Mouse (Mus musculus) forebrain, embryonic 16.5 days (tissue): Measurements from ENCODE around the gene Gm20458. TPM values are rescaled to one million over a fixed set of nuclear protein-coding genes. Genes with fewer than 3 reads are reported as not detected.
A peak's percentile ranks its signal among the peaks of the same experiment; 100 is the strongest.

Source experiments
- ATAC-seq: fragments of 200-750 bp; cut with Nextera tagmentation; 2 replicates; pipeline ENCODE4 v1.8.0; 2017; ENCODE audit warnings: mild to moderate bottlenecking, moderate library complexity
- H3K27ac ChIP-seq: fragments of 300-500 bp; sonication (generic); 2 replicates; pipeline ENCODE4 v1.5.1; 2014; ENCODE audit warnings: low read length, control low read depth
- H3K27me3 ChIP-seq: fragments of 300-500 bp; sonication (generic); replicated peaks from 2 replicates; pipeline ENCODE4 v1.6.1; 2014; ENCODE audit warnings: low read length; ENCODE audit not compliant: control insufficient read depth, insufficient read depth
- H3K36me3 ChIP-seq: fragments of 300-500 bp; sonication (generic); 2 replicates; pipeline ENCODE4 v1.6.1; 2014; ENCODE audit not compliant: control insufficient read depth, insufficient read depth
- H3K4me1 ChIP-seq: fragments of 300-500 bp; sonication (generic); replicated peaks from 2 replicates; pipeline ENCODE4 v1.6.1; 2014; ENCODE audit warnings: low read length; ENCODE audit not compliant: control insufficient read depth, insufficient read depth
- H3K4me2 ChIP-seq: fragments of 300-500 bp; sonication (generic); 2 replicates; pipeline ENCODE4 v1.6.1; 2014; ENCODE audit warnings: mild to moderate bottlenecking, low read length, control low read depth
- H3K4me3 ChIP-seq: fragments of 300-500 bp; sonication (generic); replicated peaks from 2 replicates; pipeline ENCODE4 v1.5.1; 2014; ENCODE audit warnings: mild to moderate bottlenecking, low read length, control low read depth
- H3K9ac ChIP-seq: fragments of 300-500 bp; sonication (generic); replicated peaks from 2 replicates; pipeline ENCODE4 v1.6.1; 2014; ENCODE audit warnings: low read depth, low read length, control low read depth
- H3K9me3 ChIP-seq: fragments of 300-500 bp; sonication (generic); 2 replicates; pipeline ENCODE4 v1.6.1; 2016; ENCODE audit warnings: low read length; ENCODE audit not compliant: control insufficient read depth
- WGBS: fragments of 180-500 bp; shearing (Covaris S2); extraction: QIAGEN DNeasy Blood & Tissue Kit; methylation state at CpG from one replicate; pipeline ENCODE4 v1.1.7; 2014; 5-methylcytosine and 5-hydroxymethylcytosine counted together
- polyA plus RNA-seq: library from polyadenylated mRNA; unstranded; fragments of >200 nt; fragmentation: Nextera tagmentation; extraction: Ambion mirVana; gene quantifications from 2 replicates; pipeline ENCODE4 v1.2.1, GENCODE M21; 2015

The Gm20458 gene
- polyA plus RNA-seq, 1 experiment from 2014 or later, result 11.4 TPM

GRCm38 (mm10) chr2:164514916-164515315 lies 54.1 kb downstream of the Gm20458 start:
- Histone ChIP-seq H3K4me2 (no peak overlapping the region), H3K36me3 (no peaks in the 10 kb centered on the region), H3K9me3 (no peaks in the 10 kb centered on the region), H3K9ac (no peak overlapping the region), H3K4me1 (no peaks in the 10 kb centered on the region; the same call in 1 of the 2 replicates), H3K27ac (no peak overlapping the region), H3K4me3 (no peak overlapping the region), H3K27me3 (no peaks in the 10 kb centered on the region)
- no peak for ATAC-seq
- WGBS, result 83% methylated on average over 3 of the region's 3 CpGs

- no peaks in the 10 kb centered on the region for H3K27me3 ChIP-seq
- H3K4me1 ChIP-seq, result no peaks in the 10 kb centered on the region; the same call in 1 of the 2 replicates
- ATAC-seq, result no peak
- no peak overlapping the region for H3K9ac ChIP-seq
- H3K9me3 ChIP-seq, result no peaks in the 10 kb centered on the region
- H3K4me3 ChIP-seq, result no peak overlapping the region
- no peak overlapping the region for H3K27ac ChIP-seq
- WGBS, result 75% methylated on average over 9 of the region's 9 CpGs
- H3K36me3 ChIP-seq, result no peaks in the 10 kb centered on the region
- no peak overlapping the region for H3K4me2 ChIP-seq
Observed at GRCm38 (mm10) chr2:164515897-164516296, 55.1 kb downstream of the Gm20458 start.

GRCm38 (mm10) chr2:164516592-164516991 lies 55.8 kb downstream of the Gm20458 start:
- 86% methylated on average over 11 of the region's 11 CpGs for WGBS

GRCm38 (mm10) chr2:164517485-164518221 lies 56.9 kb downstream of the Gm20458 start:
- ATAC-seq, result no peak
- Histone ChIP-seq H3K9me3 (no peaks in the 10 kb centered on the region), H3K36me3 (no peaks in the 10 kb centered on the region), H3K27ac (no peak overlapping the region), H3K4me3 (no peak overlapping the region), H3K27me3 (no peaks in the 10 kb centered on the region), H3K9ac (no peak overlapping the region), H3K4me2 (no peak overlapping the region), H3K4me1 (no peaks in the 10 kb centered on the region; the same call in 1 of the 2 replicates)
- 33% methylated on average over 10 of the region's 10 CpGs for WGBS

More at GRCm38 (mm10) chr2:164516592-164516991, 55.8 kb downstream of the Gm20458 start:
- H3K4me3 ChIP-seq, result no peak overlapping the region
- H3K4me2 ChIP-seq, result no peak overlapping the region
- no peaks in the 10 kb centered on the region; the same call in 1 of the 2 replicates for H3K4me1 ChIP-seq
- H3K36me3 ChIP-seq, result no peaks in the 10 kb centered on the region
- no peaks in the 10 kb centered on the region for H3K9me3 ChIP-seq
- no peak overlapping the region for H3K27ac ChIP-seq
- no peaks in the 10 kb centered on the region for H3K27me3 ChIP-seq
- ATAC-seq, result no peak
- H3K9ac ChIP-seq, result no peak overlapping the region

GRCm38 (mm10) chr2:164518266-164519170 lies 57.8 kb downstream of the Gm20458 start:
- WGBS, result 39% methylated on average over 11 of the region's 11 CpGs
- no peak overlapping the region for H3K4me3 ChIP-seq
- no peak overlapping the region for H3K9ac ChIP-seq
- H3K27ac ChIP-seq, result no peak overlapping the region
- H3K4me1 ChIP-seq, result no peaks in the 10 kb centered on the region; the same call in 1 of the 2 replicates
- H3K4me2 ChIP-seq, result no peak overlapping the region
- H3K9me3 ChIP-seq, result no peaks in the 10 kb centered on the region
- no peaks in the 10 kb centered on the region for H3K36me3 ChIP-seq
- no peak for ATAC-seq
- no peaks in the 10 kb centered on the region for H3K27me3 ChIP-seq

GRCm38 (mm10) chr2:164519171-164519526 lies 58.4 kb downstream of the Gm20458 start:
- no peak for ATAC-seq
- no peak overlapping the region for H3K27ac ChIP-seq
- H3K9ac ChIP-seq, result no peak overlapping the region
- no peaks in the 10 kb centered on the region for H3K36me3 ChIP-seq
- H3K9me3 ChIP-seq, result no peaks in the 10 kb centered on the region
- H3K27me3 ChIP-seq, result no peaks in the 10 kb centered on the region
- 51% methylated on average over 6 of the region's 6 CpGs for WGBS
- H3K4me3 ChIP-seq, result no peak overlapping the region
- no peaks in the 10 kb centered on the region; the same call in 1 of the 2 replicates for H3K4me1 ChIP-seq
- H3K4me2 ChIP-seq, result no peak overlapping the region

- no peak for ATAC-seq
- Histone ChIP-seq H3K27ac (no peak overlapping the region), H3K36me3 (no peaks in the 10 kb centered on the region), H3K27me3 (no peaks in the 10 kb centered on the region), H3K4me1 (no peaks in the 10 kb centered on the region; the same call in 1 of the 2 replicates), H3K9me3 (no peaks in the 10 kb centered on the region), H3K4me2 (no peak overlapping the region), H3K4me3 (no peak overlapping the region), H3K9ac (no peak overlapping the region)
- WGBS, result 15% methylated on average over 3 of the region's 3 CpGs
Observed at GRCm38 (mm10) chr2:164520782-164521181, 60.0 kb downstream of the Gm20458 start.

GRCm38 (mm10) chr2:164521841-164522240 lies 61.1 kb downstream of the Gm20458 start:
- H3K9ac ChIP-seq, result no peak overlapping the region
- no peaks in the 10 kb centered on the region for H3K36me3 ChIP-seq
- H3K9me3 ChIP-seq, result no peaks in the 10 kb centered on the region
- no peak for ATAC-seq
- 13% methylated on average over 11 of the region's 11 CpGs for WGBS
- H3K4me1 ChIP-seq, result no peaks in the 10 kb centered on the region; the same call in 1 of the 2 replicates
- no peak overlapping the region for H3K27ac ChIP-seq
- H3K27me3 ChIP-seq, result no peaks in the 10 kb centered on the region
- no peak overlapping the region for H3K4me3 ChIP-seq
- H3K4me2 ChIP-seq, result peak overlapping the region; percentile 1; the same call in 1 of the 2 replicates

GRCm38 (mm10) chr2:164522280-164522679 lies 61.5 kb downstream of the Gm20458 start:
- Histone ChIP-seq H3K9me3 (no peaks in the 10 kb centered on the region), H3K27ac (no peak overlapping the region), H3K36me3 (no peaks in the 10 kb centered on the region), H3K4me1 (no peaks in the 10 kb centered on the region; the same call in 1 of the 2 replicates), H3K4me2 (no peak overlapping the region), H3K9ac (no peak overlapping the region), H3K4me3 (no peak overlapping the region), H3K27me3 (no peaks in the 10 kb centered on the region)
- 23% methylated on average over 8 of the region's 8 CpGs for WGBS
- ATAC-seq, result no peak
